Mouse (Mus musculus) spleen, postnatal 10 days (tissue): ENCODE data around the gene Fam129a.
"Not testable (repeated sequence)": the region's sequence is repeated elsewhere in the genome, so short reads cannot be mapped to it uniquely, and the experiment has no call there.

Experiments used
- DNase-seq, 2 experiments: peaks; one replicate each; pipeline ENCODE4 v3.0.0; 2021 to 2022; ENCODE audit warnings: low spot score in 2 of 2

Gene Fam129a

DNA sequence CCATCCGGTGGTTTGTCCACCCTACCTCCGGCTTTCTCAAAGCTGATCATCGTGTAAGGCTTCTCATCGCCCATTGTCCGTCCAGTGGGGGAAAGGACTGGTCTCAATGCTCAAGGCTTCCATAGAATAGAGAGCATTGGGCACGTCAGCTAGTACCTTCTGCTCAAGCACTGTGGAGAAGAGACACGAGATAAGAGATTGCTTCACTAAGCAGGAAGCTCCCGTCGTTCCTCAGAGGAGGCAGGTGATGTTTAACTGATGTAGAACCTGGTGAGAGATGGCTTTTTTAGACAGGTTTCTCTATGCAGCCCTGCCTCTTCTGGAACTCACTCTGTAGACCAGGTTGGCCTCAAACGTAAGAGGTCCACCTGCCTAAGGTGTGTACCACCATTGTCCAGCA is 93.4 kb downstream of the Fam129a start:
- no peak for DNase-seq

- no peak for DNase-seq
Measured at GRCm38 (mm10) chr1:151664837-151665431, 93.9 kb downstream of the Fam129a start.

GRCm38 (mm10) chr1:151667351-151668074 is 96.5 kb downstream of the Fam129a start:
- no peak for DNase-seq

GRCm38 (mm10) chr1:151670006-151670591 is 99.1 kb downstream of the Fam129a start:
- no peak for DNase-seq

DNA sequence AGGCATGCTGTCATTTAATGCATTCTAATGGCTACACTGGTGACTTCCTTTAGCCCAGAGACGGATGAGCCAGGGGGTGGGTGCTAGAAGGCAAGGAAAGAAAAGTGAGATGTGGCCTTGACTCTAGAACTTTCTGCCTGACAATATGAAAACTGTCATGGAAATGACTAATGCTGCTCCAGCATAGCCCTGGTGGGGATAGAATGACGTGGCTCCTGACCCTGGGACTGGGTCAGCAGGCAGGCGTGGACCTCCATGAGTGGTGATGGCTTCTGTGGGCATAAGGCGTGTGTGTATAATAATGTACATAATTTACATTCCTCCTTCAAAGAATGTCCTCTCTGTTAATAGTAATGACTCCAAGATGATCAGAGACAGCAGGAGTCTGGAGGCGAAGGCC is 104.7 kb downstream of the Fam129a start:
- DNase-seq, result no peak

GRCm38 (mm10) chr1:151677185-151677809 is 106.3 kb downstream of the Fam129a start:
- no peak for DNase-seq

DNA sequence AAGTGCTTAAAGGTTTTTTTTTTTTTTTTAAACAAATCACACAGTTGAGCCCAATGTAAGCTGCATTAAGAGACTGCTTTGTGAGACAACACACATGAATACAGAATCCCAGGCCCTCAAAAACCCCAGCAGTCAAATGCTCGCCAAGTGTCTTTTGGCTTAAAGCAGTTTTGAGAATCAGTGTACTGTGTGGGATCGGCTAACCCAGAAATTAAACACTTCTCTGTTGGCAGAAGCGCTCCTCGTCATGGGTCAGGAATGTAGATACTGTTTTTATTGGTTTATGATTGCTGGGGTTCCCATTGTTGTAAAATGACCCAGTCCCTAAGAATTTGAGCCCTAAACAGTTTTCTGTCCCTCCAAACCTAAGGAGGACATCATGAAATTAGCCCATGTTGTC is 107.0 kb downstream of the Fam129a start:
- DNase-seq, result no peak

- DNase-seq, result no peak
Measured at GRCm38 (mm10) chr1:151679153-151679552, 108.2 kb downstream of the Fam129a start.

DNA sequence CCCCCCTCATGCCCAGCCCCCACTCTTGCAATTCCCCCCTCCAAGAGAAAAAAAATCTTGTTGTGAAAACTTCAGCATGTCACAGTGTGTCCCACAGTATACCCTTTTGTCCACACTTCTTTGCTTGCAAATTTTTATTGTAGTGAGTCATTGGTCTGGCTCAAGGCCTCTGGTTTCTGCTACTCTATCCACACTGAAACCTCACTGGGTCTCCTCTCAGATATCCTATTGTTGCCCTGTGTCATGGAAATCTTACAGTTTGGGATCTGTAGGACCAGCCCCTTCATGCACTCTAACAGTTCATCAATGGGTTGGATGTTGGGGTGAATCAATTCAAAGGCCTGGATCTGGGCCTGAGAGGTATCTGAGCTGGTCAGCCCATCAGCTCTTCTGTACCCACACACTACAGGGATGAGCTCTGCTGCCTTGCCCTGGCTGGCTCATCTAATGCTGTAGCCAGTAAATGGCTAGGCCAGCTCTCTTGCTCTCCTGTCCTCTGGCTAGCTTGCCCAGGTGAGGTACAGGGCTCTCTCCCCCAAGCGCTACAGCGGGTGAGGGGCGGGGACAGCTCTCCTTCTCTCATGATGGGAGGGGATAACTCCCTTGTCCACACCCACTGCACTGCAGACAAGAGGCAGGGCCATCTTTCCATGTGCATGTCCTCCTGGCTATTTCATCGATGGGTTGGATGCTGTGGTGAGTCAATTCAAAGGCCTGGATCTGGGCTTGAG is 109.1 kb downstream of the Fam129a start:
- DNase-seq, result no peak

DNA sequence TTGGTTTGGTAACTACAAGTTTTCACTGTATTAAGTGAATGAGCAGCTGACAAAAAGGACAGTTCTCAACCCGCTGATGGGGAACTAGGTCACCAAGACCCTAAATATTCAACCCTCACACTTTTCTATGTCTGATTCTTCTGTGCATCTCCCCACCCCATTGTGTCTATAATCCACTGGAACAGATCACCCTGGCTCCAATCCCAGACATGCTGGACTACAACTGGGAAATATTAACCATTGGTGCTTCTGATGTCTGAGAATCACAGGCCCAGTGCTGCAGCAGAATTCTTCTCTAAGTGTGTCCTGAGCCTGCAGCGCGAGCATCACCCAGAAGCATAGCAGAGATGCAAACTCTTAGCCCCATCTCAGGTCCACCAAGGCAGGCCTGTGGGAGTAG is 110.0 kb downstream of the Fam129a start:
- DNase-seq, result no peak

- DNase-seq, result no peak
Measured at GRCm38 (mm10) chr1:151682896-151683295, 111.9 kb downstream of the Fam129a start.

- DNase-seq, result no peak
Measured at GRCm38 (mm10) chr1:151684451-151684892, 113.5 kb downstream of the Fam129a start.

- no peak for DNase-seq
Measured at GRCm38 (mm10) chr1:151684978-151685377, 114.0 kb downstream of the Fam129a start.

DNA sequence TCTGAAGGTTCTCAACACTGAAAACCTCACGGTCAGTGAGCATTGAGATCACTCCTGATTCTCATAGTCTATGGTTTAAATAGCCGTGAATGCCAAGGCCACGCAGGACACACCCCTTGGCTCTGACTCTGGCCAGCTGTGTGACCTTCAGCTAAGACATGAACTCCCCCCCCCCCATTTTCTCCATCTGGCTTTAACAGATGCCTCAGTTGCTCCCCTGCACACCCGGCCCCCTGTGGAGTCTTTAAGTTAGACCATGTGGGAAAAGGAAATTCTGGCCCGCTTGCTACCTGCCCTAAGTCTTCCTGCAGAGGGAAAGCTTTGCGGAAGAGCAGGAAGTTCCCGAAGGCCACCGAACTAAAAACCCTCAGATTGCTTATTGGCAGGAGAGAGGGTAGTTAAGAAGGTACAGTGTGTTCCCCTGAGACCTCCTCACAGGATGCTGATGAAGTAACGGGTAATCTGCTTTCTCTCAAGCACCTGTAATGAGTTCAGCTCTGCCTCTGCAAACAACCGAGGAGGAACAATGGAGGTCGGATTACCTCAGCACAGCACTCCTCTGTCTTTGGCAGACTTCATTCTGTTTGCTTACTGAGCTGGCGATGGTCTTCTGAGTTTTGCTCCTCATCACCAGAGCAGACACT is 114.8 kb downstream of the Fam129a start:
- no peak for DNase-seq

GRCm38 (mm10) chr1:151686696-151687095 is 115.7 kb downstream of the Fam129a start:
- no peak for DNase-seq

- no peak for DNase-seq
Measured at GRCm38 (mm10) chr1:151689032-151689431, 118.0 kb downstream of the Fam129a start.

DNA sequence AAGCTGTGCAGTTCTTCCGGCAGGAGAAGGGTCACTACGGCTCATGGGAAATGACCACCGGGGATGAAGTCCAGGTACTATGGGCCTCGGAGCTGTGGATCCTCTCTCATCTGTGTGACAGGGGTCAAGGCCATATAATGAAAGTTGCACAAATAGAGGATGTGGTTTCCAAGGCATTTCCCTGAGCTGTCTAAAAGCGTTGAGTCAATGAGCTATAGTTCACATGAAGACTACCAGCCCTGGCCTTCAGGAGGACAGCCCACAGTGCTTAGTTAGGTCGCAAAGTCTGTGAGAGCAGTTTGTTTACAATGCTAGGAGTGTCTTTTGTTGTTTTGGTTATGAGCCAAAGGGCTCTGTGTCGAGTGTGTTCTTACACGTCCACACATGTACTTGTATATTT is 118.6 kb downstream of the Fam129a start:
- DNase-seq, result no peak

GRCm38 (mm10) chr1:151690061-151690460 is 119.1 kb downstream of the Fam129a start:
- DNase-seq, result no peak

DNA sequence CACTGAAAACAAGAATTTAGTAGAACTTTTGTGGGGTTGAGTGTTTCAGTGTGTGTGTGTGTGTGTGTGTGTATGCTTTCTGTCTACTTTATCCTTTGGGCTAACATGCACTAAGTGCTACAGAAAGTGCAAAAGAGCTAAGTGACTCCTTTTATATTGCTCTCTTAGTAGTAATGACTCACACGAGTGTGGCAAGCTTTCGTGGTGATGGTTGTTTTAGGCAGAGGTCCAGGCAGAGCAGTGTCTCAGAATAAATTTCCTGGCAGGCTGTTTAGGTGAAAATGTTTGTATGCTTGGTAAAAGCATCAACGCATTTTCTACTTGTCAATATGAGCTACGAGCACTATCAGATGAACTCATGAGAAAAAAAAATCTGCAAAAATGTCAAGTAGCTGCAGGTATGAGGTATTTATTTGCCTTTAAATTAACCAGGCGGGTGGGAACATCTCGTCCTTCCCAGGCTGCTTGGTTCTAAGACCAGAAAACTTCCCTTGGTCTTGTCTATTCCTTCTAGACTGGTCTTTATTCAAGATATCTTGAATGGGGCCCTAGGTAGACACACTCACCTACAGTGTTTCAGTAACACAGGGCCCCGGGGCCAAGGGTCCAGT is 119.7 kb downstream of the Fam129a start:
- DNase-seq, result no peak

GRCm38 (mm10) chr1:151692867-151693266 is 121.9 kb downstream of the Fam129a start:
- not testable (repeated sequence) for DNase-seq

DNA sequence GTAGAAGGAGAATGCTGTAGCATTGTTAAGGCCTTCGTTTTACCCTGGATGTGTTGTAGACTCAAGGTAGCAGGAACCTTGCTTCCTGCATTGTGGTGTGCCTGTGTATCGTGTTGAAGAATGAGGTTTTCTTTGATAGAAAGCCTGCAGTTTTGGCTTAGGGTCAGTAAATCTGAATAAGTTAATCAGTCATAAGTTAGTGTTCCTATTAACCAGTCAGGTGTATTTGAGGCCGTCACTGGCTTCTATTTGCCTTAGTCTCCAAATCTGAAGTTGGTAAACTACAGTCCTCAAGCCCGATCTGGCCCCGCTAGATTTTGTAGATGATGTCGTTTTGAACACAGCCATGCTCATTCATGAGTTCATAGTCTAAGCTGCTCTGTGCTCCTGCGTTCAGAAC is 125.8 kb downstream of the Fam129a start:
- DNase-seq, result no peak
